Mouse (Mus musculus): ENCODE results near the gene Syt7. TPM values are rescaled to one million over a fixed set of nuclear protein-coding genes. Genes with fewer than 3 reads are reported as not detected.

The Syt7 gene
- polyA plus RNA-seq, 1 experiment from 2014 or later: 9.7 TPM

DNA sequence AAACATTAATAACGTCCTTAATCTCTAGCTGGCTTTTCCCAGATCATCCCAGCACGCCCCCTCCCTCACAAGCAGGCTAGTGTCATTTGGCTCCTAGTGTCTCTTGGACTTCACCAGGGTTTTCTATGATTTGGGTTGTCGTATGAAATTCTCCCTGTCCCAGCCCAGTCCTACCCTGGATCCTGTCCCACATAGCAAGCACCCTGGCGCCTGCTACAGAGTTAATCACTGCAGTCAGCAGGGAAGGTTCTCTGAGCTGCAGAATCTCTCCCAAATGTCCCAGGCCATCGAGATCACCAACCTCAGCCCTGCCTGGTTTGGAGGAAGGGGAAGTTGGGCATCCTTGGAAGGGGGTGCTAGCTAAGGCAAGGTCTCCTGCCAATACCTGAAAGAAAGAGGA lies 26.6 kb downstream of the Syt7 start:
- H3K27ac ChIP-seq (ENCODE audit: low read length): no peak overlapping the region
- peaks cover 20% of the 10 kb centered on the region for H3K4me1 ChIP-seq (replicated peaks; ENCODE audit: control insufficient read depth, insufficient read depth, low read length)
- H3K27me3 ChIP-seq (replicated peaks; ENCODE audit: control insufficient read depth, insufficient read depth, low read length): no peaks in the 10 kb centered on the region
- no peak overlapping the region for H3K9ac ChIP-seq (replicated peaks; ENCODE audit: low read depth, low read length)
- no peak for ATAC-seq
- H3K9me3 ChIP-seq (ENCODE audit: control insufficient read depth, low read length): no peaks in the 10 kb centered on the region
- 83% methylated on average over 5 of the region's 5 CpGs for WGBS
- H3K4me2 ChIP-seq (ENCODE audit: low read length): no peak overlapping the region
- no peak overlapping the region for H3K4me3 ChIP-seq (replicated peaks; ENCODE audit: low read length)
- H3K36me3 ChIP-seq (ENCODE audit: control insufficient read depth, insufficient read depth): no peaks in the 10 kb centered on the region

DNA sequence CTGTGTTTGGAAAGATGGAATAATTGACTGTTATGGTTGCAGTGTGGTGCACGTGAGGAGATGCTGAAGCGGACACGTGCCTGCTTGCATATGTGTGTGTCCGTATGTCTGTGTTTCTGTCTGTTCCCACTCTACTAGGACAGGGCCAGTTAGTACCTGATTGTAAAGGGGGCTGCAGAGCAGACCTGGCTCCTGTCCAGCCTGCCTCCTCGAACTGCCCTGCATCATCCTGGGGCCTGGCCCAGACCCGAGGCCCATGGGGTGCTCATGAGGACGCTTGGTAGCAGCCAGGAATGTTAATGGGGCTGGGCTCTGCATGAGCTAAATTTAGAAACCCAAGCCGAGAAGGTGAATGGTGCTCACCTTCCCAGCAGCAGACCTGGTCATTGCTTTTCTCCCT lies 28.0 kb downstream of the Syt7 start:
- Histone ChIP-seq H3K9me3 (ENCODE audit: control insufficient read depth, low read length) (no peaks in the 10 kb centered on the region), H3K9ac (replicated peaks; ENCODE audit: low read depth, low read length) (no peak overlapping the region), H3K4me2 (ENCODE audit: low read length) (no peak overlapping the region), H3K27me3 (replicated peaks; ENCODE audit: control insufficient read depth, insufficient read depth, low read length) (no peaks in the 10 kb centered on the region), H3K36me3 (ENCODE audit: control insufficient read depth, insufficient read depth) (no peaks in the 10 kb centered on the region), H3K4me3 (replicated peaks; ENCODE audit: low read length) (no peak overlapping the region), H3K27ac (ENCODE audit: low read length) (no peak overlapping the region), H3K4me1 (replicated peaks; ENCODE audit: control insufficient read depth, insufficient read depth, low read length) (peaks cover 20% of the 10 kb centered on the region)
- WGBS: 43% methylated on average over 8 of the region's 8 CpGs
- ATAC-seq: no peak

DNA sequence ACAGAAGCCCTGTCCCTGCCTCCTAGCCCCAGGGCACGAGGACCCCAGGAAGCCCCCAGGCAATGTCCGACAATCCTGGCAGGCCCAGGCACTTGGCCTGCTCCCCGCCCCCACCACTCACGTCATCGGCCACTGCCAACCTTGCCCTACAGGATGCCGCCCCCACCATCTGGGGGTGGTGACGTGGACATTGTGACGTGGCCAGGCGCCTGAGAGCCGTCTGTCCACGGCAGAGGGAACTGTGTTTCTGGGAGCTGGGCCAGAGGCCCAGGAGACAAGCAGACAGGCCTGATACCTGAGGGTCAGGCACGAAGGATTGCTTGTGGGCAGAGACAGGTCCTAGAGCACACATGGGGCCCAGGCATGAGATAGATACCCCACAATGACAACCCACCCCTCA lies 28.5 kb downstream of the Syt7 start:
- 57% methylated on average over 12 of the region's 12 CpGs for WGBS
- no peak for ATAC-seq
- H3K4me1 ChIP-seq (replicated peaks; ENCODE audit: control insufficient read depth, insufficient read depth, low read length): peaks cover 22% of the 10 kb centered on the region

DNA sequence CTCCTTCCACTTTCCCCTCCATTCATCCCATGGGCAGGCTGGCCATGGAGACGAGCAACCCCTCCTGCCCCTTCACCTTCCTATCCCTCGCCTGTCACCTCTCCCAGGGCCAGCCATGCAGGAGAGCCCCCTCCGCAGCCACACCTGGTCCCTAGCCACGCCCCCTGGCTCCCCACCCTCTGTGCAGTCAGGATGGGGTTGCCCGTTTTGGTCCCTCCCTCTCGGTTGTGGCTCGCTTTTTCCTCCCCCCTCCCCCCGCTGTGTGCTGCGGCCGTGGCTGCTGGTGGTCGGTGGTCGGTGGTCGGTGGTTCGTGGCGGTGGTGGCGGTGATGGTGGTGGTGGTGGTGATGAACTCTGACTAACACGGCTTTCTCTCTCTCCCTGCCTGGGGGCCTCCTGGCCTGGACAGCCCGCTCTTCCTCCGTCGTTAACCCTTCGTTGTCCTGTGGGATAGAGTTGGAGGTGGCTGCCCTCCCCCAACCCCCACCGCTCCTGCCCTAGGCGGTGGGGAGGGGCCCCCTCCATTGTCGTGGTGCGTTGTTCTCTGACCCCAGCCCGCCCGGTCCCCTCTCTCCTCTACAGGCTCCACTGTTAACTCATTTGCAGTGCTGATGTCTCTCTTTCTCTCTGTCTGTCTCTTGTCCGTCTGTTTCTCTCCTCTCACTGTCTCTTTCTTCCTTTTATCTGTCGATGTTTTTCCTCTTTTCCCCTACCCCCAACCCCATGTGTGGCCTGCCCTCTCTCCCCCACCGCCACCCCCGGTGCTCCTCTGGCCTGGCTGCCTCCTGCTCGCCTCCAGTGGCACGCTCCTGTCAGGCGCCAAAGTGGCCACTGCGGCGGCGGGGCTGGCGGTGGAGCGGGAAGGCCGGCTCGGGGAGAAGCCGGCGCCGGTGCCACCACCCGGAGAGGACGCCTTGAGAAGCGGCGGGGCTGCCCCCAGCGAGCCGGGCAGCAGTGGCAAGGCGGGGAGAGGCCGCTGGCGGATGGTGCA lies 33.4 kb downstream of the Syt7 start:
- WGBS: 5% methylated on average over 52 of the region's 53 CpGs
- peaks cover 6% of the 10 kb centered on the region for H3K4me1 ChIP-seq (replicated peaks; ENCODE audit: control insufficient read depth, insufficient read depth, low read length)
- no peaks in the 10 kb centered on the region for H3K9me3 ChIP-seq (ENCODE audit: control insufficient read depth, low read length)
- no peaks in the 10 kb centered on the region for H3K36me3 ChIP-seq (ENCODE audit: control insufficient read depth, insufficient read depth)
- H3K27me3 ChIP-seq (replicated peaks; ENCODE audit: control insufficient read depth, insufficient read depth, low read length): no peaks in the 10 kb centered on the region
- peak overlapping the region; percentile 20 for H3K4me3 ChIP-seq (replicated peaks; ENCODE audit: low read length)
- H3K27ac ChIP-seq (ENCODE audit: low read length): no peak overlapping the region
- no peak overlapping the region; the same call in 1 of the 2 replicates for H3K9ac ChIP-seq (replicated peaks; ENCODE audit: low read depth, low read length)
- peak; percentile 24; the same call in 1 of the 2 replicates for ATAC-seq
- H3K4me2 ChIP-seq (ENCODE audit: low read length): peak overlapping the region; percentile 36

More for the DNA sequence above, 28.5 kb downstream of the Syt7 start:
- no peaks in the 10 kb centered on the region for H3K9me3 ChIP-seq (ENCODE audit: control insufficient read depth, low read length)
- H3K4me2 ChIP-seq (ENCODE audit: low read length): no peak overlapping the region
- no peak overlapping the region for H3K27ac ChIP-seq (ENCODE audit: low read length)
- H3K9ac ChIP-seq (replicated peaks; ENCODE audit: low read depth, low read length): no peak overlapping the region
- no peaks in the 10 kb centered on the region for H3K36me3 ChIP-seq (ENCODE audit: control insufficient read depth, insufficient read depth)
- H3K4me3 ChIP-seq (replicated peaks; ENCODE audit: low read length): no peak overlapping the region
- H3K27me3 ChIP-seq (replicated peaks; ENCODE audit: control insufficient read depth, insufficient read depth, low read length): no peaks in the 10 kb centered on the region

DNA sequence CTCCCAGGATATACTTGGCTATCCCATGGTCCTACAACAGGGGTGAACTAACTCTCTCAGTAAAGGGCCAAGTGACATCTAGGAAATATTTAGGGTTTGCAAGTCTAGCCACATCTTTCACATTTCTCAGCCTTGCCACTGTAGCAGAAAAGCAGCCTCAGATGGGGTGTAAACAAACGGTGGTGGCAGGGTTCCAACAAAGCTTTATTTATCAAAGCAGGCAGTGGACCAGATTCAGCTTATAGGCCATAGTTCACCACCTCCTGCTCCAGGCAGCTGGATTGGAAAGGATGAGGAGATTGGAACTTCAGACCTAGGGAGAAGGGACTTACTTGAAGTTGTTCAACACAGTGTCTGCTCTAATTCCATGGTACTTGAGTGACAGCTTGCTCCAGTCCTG lies 35.9 kb downstream of the Syt7 start:
- WGBS: 45% methylated on average over 1 of the region's 1 CpGs
- H3K36me3 ChIP-seq (ENCODE audit: control insufficient read depth, insufficient read depth): no peaks in the 10 kb centered on the region
- H3K4me2 ChIP-seq (ENCODE audit: low read length): no peak overlapping the region
- H3K27ac ChIP-seq (ENCODE audit: low read length): no peak overlapping the region
- H3K9me3 ChIP-seq (ENCODE audit: control insufficient read depth, low read length): no peaks in the 10 kb centered on the region
- no peak overlapping the region for H3K9ac ChIP-seq (replicated peaks; ENCODE audit: low read depth, low read length)
- H3K27me3 ChIP-seq (replicated peaks; ENCODE audit: control insufficient read depth, insufficient read depth, low read length): no peaks in the 10 kb centered on the region
- ATAC-seq: no peak
- no peak overlapping the region for H3K4me3 ChIP-seq (replicated peaks; ENCODE audit: low read length)
- peaks cover 5% of the 10 kb centered on the region; the same call in 1 of the 2 replicates for H3K4me1 ChIP-seq (replicated peaks; ENCODE audit: control insufficient read depth, insufficient read depth, low read length)

DNA sequence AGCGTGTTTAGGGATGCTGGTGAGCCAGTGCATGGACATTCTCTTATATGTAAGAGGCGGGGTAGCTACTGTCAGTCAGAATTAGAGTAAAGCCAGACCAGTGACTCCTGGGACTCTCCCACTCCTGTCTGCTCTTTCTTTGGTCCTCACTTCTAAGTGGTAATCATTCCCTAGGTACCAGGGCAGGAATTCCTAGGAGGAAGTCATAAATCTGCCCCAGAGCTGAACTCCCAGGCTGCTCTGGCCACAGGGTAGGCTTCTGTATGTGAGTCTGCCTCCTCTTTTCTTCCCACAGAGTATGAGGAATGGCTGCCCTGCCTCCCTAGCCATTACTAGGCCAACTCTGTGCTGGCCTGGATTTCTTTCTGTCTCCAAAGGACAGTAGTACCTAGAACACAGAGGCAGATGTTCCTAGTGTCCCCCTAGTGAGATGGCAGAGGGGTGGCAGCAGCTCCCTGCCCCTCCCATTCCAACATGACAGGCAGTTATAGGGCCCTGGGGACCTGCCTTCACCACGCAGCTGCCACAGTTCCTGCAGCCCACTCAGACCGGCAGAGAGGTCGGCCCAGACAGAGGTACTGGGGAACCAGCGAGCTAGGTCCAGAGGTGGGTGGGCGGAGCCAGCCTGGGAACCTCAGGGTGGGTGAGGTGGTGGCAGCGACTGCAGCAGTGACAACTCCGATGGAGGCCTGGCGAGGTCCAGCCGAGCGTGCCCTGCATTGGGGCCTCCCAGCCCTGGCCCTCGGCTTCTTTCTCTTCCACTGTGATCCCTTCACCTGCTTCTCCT lies 36.8 kb downstream of the Syt7 start:
- H3K9ac ChIP-seq (replicated peaks; ENCODE audit: low read depth, low read length): no peak overlapping the region

DNA sequence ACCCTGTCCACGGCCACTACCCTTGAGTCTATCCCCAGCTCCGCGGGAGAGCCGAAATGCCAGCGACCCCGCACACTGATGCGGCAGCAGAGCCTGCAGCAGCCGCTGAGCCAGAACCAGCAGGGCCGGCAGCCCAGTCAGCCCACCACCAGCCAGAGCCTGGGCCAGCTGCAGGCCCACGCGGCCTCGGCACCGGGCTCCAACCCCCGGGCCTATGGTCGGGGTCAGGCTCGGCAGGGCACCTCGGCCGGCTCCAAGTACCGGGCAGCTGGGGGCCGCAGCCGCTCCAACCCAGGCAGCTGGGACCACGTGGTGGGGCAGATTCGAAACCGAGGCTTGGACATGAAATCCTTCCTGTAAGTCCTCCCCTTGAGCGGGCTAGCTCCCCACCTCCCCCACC lies 37.4 kb downstream of the Syt7 start:
- WGBS: 39% methylated on average over 25 of the region's 25 CpGs
- no peaks in the 10 kb centered on the region for H3K27me3 ChIP-seq (replicated peaks; ENCODE audit: control insufficient read depth, insufficient read depth, low read length)
- no peak for ATAC-seq
- H3K9me3 ChIP-seq (ENCODE audit: control insufficient read depth, low read length): no peaks in the 10 kb centered on the region
- H3K4me1 ChIP-seq (replicated peaks; ENCODE audit: control insufficient read depth, insufficient read depth, low read length): peaks cover 5% of the 10 kb centered on the region; the same call in 1 of the 2 replicates
- H3K36me3 ChIP-seq (ENCODE audit: control insufficient read depth, insufficient read depth): no peaks in the 10 kb centered on the region
- no peak overlapping the region for H3K27ac ChIP-seq (ENCODE audit: low read length)
- H3K4me3 ChIP-seq (replicated peaks; ENCODE audit: low read length): no peak overlapping the region
- H3K9ac ChIP-seq (replicated peaks; ENCODE audit: low read depth, low read length): no peak overlapping the region
- no peak overlapping the region for H3K4me2 ChIP-seq (ENCODE audit: low read length)

More for the DNA sequence above, 36.8 kb downstream of the Syt7 start:
- WGBS: 59% methylated on average over 13 of the region's 13 CpGs
- ATAC-seq: no peak
- no peaks in the 10 kb centered on the region for H3K9me3 ChIP-seq (ENCODE audit: control insufficient read depth, low read length)
- H3K27me3 ChIP-seq (replicated peaks; ENCODE audit: control insufficient read depth, insufficient read depth, low read length): no peaks in the 10 kb centered on the region
- no peaks in the 10 kb centered on the region for H3K36me3 ChIP-seq (ENCODE audit: control insufficient read depth, insufficient read depth)
- no peak overlapping the region for H3K27ac ChIP-seq (ENCODE audit: low read length)
- no peak overlapping the region for H3K4me3 ChIP-seq (replicated peaks; ENCODE audit: low read length)
- H3K4me2 ChIP-seq (ENCODE audit: low read length): no peak overlapping the region
- H3K4me1 ChIP-seq (replicated peaks; ENCODE audit: control insufficient read depth, insufficient read depth, low read length): peaks cover 5% of the 10 kb centered on the region; the same call in 1 of the 2 replicates

DNA sequence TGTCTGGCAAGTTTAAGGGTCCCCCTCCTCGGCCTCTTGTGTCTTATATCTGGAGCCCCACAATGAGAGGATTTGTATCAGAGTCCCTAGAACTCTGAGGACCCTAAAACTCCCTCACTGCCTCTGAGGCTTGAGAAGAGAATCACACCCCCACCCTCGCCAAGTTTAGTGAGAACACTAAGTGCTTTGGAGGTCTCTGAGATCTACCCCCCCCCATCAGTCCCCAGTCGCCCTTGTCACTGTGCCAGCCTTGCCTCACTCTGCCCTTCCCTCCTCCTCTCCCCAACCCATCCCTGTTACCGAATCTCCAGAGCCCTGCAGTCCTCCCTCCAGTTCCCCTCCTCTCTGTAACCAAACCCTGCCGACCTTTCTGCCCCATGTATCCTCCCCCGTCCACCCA lies 37.9 kb downstream of the Syt7 start:
- no peaks in the 10 kb centered on the region for H3K36me3 ChIP-seq (ENCODE audit: control insufficient read depth, insufficient read depth)
- no peak overlapping the region for H3K27ac ChIP-seq (ENCODE audit: low read length)
- 48% methylated on average over 6 of the region's 6 CpGs for WGBS
- H3K27me3 ChIP-seq (replicated peaks; ENCODE audit: control insufficient read depth, insufficient read depth, low read length): no peaks in the 10 kb centered on the region
- no peaks in the 10 kb centered on the region for H3K9me3 ChIP-seq (ENCODE audit: control insufficient read depth, low read length)
- H3K4me3 ChIP-seq (replicated peaks; ENCODE audit: low read length): no peak overlapping the region
- no peak overlapping the region for H3K4me2 ChIP-seq (ENCODE audit: low read length)
- peaks cover 8% of the 10 kb centered on the region; the same call in 1 of the 2 replicates for H3K4me1 ChIP-seq (replicated peaks; ENCODE audit: control insufficient read depth, insufficient read depth, low read length)
- no peak for ATAC-seq
- H3K9ac ChIP-seq (replicated peaks; ENCODE audit: low read depth, low read length): no peak overlapping the region

DNA sequence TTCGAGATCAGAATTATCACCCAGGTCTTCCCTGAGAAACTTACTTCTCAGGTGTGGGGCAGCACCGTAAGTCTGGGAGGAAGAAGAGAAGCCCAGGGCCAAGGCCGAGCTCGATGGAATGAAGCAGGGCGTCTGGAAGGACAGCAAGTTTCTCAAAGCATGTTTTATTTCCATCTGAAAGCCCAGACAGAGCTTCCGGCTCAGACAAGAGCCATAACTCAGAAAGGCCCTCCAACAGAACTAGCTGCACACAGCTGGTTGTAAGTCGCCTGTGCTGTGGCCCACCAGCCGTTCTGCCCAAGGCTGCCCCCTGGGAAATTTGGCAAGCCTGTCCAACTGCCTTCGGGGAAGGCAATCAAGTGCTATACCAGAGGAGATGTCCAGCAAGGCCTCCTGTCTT lies 38.5 kb downstream of the Syt7 start:
- WGBS: 81% methylated on average over 9 of the region's 9 CpGs
- ATAC-seq: no peak
- peaks cover 10% of the 10 kb centered on the region; the same call in 1 of the 2 replicates for H3K4me1 ChIP-seq (replicated peaks; ENCODE audit: control insufficient read depth, insufficient read depth, low read length)

More for the DNA sequence above, 38.5 kb downstream of the Syt7 start:
- H3K4me2 ChIP-seq (ENCODE audit: low read length): no peak overlapping the region
- H3K36me3 ChIP-seq (ENCODE audit: control insufficient read depth, insufficient read depth): no peaks in the 10 kb centered on the region
- no peak overlapping the region for H3K9ac ChIP-seq (replicated peaks; ENCODE audit: low read depth, low read length)
- H3K9me3 ChIP-seq (ENCODE audit: control insufficient read depth, low read length): no peaks in the 10 kb centered on the region
- no peak overlapping the region for H3K27ac ChIP-seq (ENCODE audit: low read length)
- H3K4me3 ChIP-seq (replicated peaks; ENCODE audit: low read length): no peak overlapping the region
- H3K27me3 ChIP-seq (replicated peaks; ENCODE audit: control insufficient read depth, insufficient read depth, low read length): no peaks in the 10 kb centered on the region
